Mouse (Mus musculus) myocyte (in vitro differentiated cells): Measurements from ENCODE around the gene Camta1. TPM values are rescaled to one million over a fixed set of nuclear protein-coding genes. Genes with fewer than 3 reads are reported as not detected.

ENCODE experiments used
- H3K27me3 ChIP-seq: one replicate; pipeline ENCODE4 v1.6.1; 2011; ENCODE audit not compliant: control insufficient read depth, insufficient read depth, insufficient read length
- H3K36me3 ChIP-seq: one replicate; pipeline ENCODE4 v1.6.1; 2011; ENCODE audit not compliant: control insufficient read depth, insufficient read depth
- H3K4me2 ChIP-seq: one replicate; pipeline ENCODE4 v1.6.1; 2011; ENCODE audit warnings: low read depth, control low read depth
- H3K4me3 ChIP-seq: one replicate; pipeline ENCODE4 v1.5.1; 2011; ENCODE audit warnings: mild to moderate bottlenecking, control low read depth, moderate library complexity
- H3K79me2 ChIP-seq: one replicate; pipeline ENCODE4 v1.6.1; 2011; ENCODE audit not compliant: control insufficient read depth, insufficient read depth
- H3ac ChIP-seq: one replicate; pipeline ENCODE4 v1.6.1; 2011; ENCODE audit not compliant: control insufficient read depth, insufficient read length
- CEBPB ChIP-seq: IDR thresholded peaks from 2 replicates; pipeline ENCODE4 v1.6.1; 2011; ENCODE audit warnings: mild to moderate bottlenecking, moderate library complexity; ENCODE audit not compliant: poor library complexity, insufficient read depth, severe bottlenecking
- E2F4 ChIP-seq: IDR thresholded peaks from one replicate; pipeline ENCODE4 v1.6.1; 2011; ENCODE audit warnings: mild to moderate bottlenecking, control low read depth, moderate library complexity; ENCODE audit not compliant: insufficient read depth
- MAX ChIP-seq: IDR thresholded peaks from one replicate; pipeline ENCODE4 v1.6.1; 2011; ENCODE audit warnings: low read depth, mild to moderate bottlenecking, control low read depth
- MYOD1 ChIP-seq, 3 experiments: IDR thresholded peaks; one replicate each; pipeline ENCODE4 v1.6.1; 2011; ENCODE audit warnings: control low read depth in 2 of 3, low read depth in 2 of 3, mild to moderate bottlenecking in 2 of 3, moderate library complexity in 1 of 3; ENCODE audit not compliant: insufficient read length in 2 of 3, control insufficient read depth in 1 of 3
- MYOG ChIP-seq, 3 experiments: IDR thresholded peaks; one replicate each; pipeline ENCODE4 v1.6.1; 2011; ENCODE audit warnings: control low read depth in 2 of 3, low read depth in 2 of 3, mild to moderate bottlenecking in 2 of 3; ENCODE audit not compliant: insufficient read length in 2 of 3, control insufficient read depth in 1 of 3, insufficient read depth in 1 of 3
- POLR2A ChIP-seq: IDR thresholded peaks from one replicate; pipeline ENCODE4 v1.6.1; 2011; ENCODE audit warnings: low read depth, mild to moderate bottlenecking, control low read depth, moderate library complexity; ENCODE audit not compliant: insufficient read length
- POLR2AphosphoS2 ChIP-seq: IDR thresholded peaks from one replicate; pipeline ENCODE4 v1.6.1; 2011; ENCODE audit warnings: low read depth, control low read depth; ENCODE audit not compliant: insufficient read length
- REST ChIP-seq: IDR thresholded peaks from one replicate; pipeline ENCODE4 v1.6.1; 2011; ENCODE audit warnings: mild to moderate bottlenecking, control low read depth, moderate library complexity; ENCODE audit not compliant: insufficient read depth, insufficient read length
- SRF ChIP-seq: IDR thresholded peaks from one replicate; pipeline ENCODE4 v1.6.1; 2011; ENCODE audit warnings: low read depth; ENCODE audit not compliant: control insufficient read depth, insufficient read length
- TCF12 ChIP-seq: IDR thresholded peaks from one replicate; pipeline ENCODE4 v1.6.1; 2011; ENCODE audit warnings: mild to moderate bottlenecking, control low read depth; ENCODE audit not compliant: poor library complexity, insufficient read depth, severe bottlenecking
- TCF3 ChIP-seq: IDR thresholded peaks from one replicate; pipeline ENCODE4 v1.6.1; 2011; ENCODE audit warnings: low read depth, control low read depth; ENCODE audit not compliant: insufficient read length
- USF1 ChIP-seq: IDR thresholded peaks from one replicate; pipeline ENCODE4 v1.6.1; 2011; ENCODE audit warnings: low read depth, mild to moderate bottlenecking, control low read depth, moderate library complexity
- polyA plus RNA-seq: library from polyadenylated mRNA; unstranded; fragments of >200 nt; fragmentation: generic; extraction: Trizol; gene quantifications from one replicate; pipeline ENCODE4 v1.2.1, GENCODE M21; 2012; ENCODE audit warnings: missing spikeins

The Camta1 gene
- polyA plus RNA-seq, 1 experiment: 40.6 TPM

DNA sequence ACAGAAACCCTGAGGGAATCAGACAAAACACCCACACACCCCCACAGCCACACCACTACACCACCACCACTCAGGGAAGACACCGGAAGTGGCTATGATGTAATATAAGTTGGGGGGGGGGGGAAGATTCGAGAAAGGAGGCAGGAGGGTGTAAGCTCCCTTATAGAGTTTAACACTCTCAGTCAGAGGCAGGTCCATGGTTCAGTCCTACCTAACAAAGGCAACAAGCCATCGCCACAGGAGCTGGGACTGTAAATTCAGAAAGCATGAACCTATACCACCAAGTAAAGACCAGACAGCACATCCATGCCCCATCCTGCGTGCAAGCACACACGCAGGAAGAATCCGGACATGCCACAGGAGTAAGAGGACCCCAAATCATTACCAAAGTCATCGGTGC lies 772.4 kb downstream of the Camta1 start, which contains the start of gene Gm13090:
Gene Gm13090 (plus strand): TSS at position 301 of the 400 bp plus-strand sequence.
- Histone ChIP-seq H3K4me3 (no peak within 1 kb of the TSS), H3K36me3 (no peaks in the 10 kb centered on the region), H3ac (no peak within 1 kb of the TSS), H3K27me3 (peaks cover 12% of the 10 kb centered on the region), H3K79me2 (no peaks in the 10 kb centered on the region), H3K4me2 (no peak within 1 kb of the TSS)
- TF ChIP-seq CEBPB: no peak

- Histone ChIP-seq H3K79me2 (no peaks in the 10 kb centered on the region), H3ac (no peak overlapping the region), H3K27me3 (peaks cover 12% of the 10 kb centered on the region), H3K4me2 (no peak overlapping the region), H3K36me3 (no peaks in the 10 kb centered on the region), H3K4me3 (no peak overlapping the region)
- TF ChIP-seq MYOD1 (IDR thresholded peaks at IDR 0.05; ENCODE audit: control insufficient read depth in 1 of 3, insufficient read length in 2 of 3, low read depth in 2 of 3) (no peak), SRF (no peak), MAX (no peak), USF1 (no peak), CEBPB (no peak), POLR2AphosphoS2 (no peak), REST (no peak), POLR2A (no peak), TCF12 (no peak), TCF3 (no peak), MYOG (IDR thresholded peaks at IDR 0.05; ENCODE audit: control insufficient read depth in 1 of 3, insufficient read depth in 1 of 3, insufficient read length in 2 of 3, low read depth in 2 of 3) (no peak), E2F4 (no peak)
These were observed 772.9 kb downstream of the Camta1 start for GRCm38 (mm10) chr4:151088819-151089218.

GRCm38 (mm10) chr4:151087358-151087757 lies 774.3 kb downstream of the Camta1 start:
- H3K36me3 ChIP-seq: no peaks in the 10 kb centered on the region
- H3K27me3 ChIP-seq: peaks cover 12% of the 10 kb centered on the region
- H3K4me2 ChIP-seq: no peak overlapping the region
- no peaks in the 10 kb centered on the region for H3K79me2 ChIP-seq
- no peak overlapping the region for H3K4me3 ChIP-seq
- no peak overlapping the region for H3ac ChIP-seq
- TF ChIP-seq MAX (no peak), TCF12 (no peak), POLR2A (no peak), CEBPB (no peak), POLR2AphosphoS2 (no peak), REST (no peak), SRF (no peak), E2F4 (no peak), TCF3 (no peak), MYOD1 (IDR thresholded peaks at IDR 0.05; ENCODE audit: control insufficient read depth in 1 of 3, insufficient read length in 2 of 3, low read depth in 2 of 3) (no peak), USF1 (no peak), MYOG (IDR thresholded peaks at IDR 0.05; ENCODE audit: control insufficient read depth in 1 of 3, insufficient read depth in 1 of 3, insufficient read length in 2 of 3, low read depth in 2 of 3) (no peak)

DNA sequence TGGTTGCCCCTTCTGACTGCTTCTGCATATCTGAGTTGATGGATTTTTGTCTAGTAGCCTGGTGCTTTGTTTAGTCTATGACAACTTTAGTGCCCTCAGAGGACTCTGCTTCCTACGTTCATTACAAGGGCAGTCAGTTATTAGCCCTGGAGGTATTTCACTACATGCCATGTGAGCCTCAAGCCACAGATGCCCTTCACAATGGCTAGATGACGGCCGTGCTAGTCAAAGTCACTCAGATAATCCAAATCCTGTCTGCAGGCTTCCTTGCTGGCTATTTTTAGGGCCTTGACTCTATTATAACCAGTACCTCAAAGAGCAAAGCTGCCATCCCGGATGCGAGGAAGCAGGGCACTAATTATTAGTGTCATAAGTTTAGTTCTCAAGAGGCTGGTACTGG lies 778.6 kb downstream of the Camta1 start:
- no peaks in the 10 kb centered on the region for H3K79me2 ChIP-seq
- H3ac ChIP-seq: no peak overlapping the region
- peaks cover 27% of the 10 kb centered on the region for H3K27me3 ChIP-seq
- no peaks in the 10 kb centered on the region for H3K36me3 ChIP-seq
- no peak overlapping the region for H3K4me2 ChIP-seq
- no peak overlapping the region for H3K4me3 ChIP-seq
- no peak for TF ChIP-seq E2F4
- TF ChIP-seq CEBPB: no peak

DNA sequence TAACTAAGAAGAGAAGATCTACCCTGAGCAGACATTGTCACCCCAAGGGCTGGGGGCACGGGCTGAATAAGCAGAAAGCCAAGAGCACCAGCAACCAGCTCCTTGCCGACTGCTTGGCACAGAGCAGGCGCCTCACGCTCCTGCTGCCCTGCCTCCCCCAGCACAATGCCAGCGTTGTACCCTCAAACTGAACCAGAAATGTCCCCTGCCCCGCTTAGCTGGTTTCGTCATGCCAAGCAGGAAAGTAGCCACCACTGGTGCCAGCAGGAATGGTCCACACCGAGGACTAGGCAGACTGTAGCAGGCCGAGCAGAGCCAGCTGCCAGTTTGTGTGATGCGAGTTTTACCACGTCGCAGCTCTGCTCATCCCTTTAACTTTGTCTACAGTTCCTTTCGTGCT lies 779.7 kb downstream of the Camta1 start:
- H3K27me3 ChIP-seq: peaks cover 36% of the 10 kb centered on the region
- H3K4me3 ChIP-seq: no peak overlapping the region
- H3K36me3 ChIP-seq: no peaks in the 10 kb centered on the region
- no peaks in the 10 kb centered on the region for H3K79me2 ChIP-seq
- H3ac ChIP-seq: no peak overlapping the region
- H3K4me2 ChIP-seq: no peak overlapping the region
- no peak for TF ChIP-seq REST
- no peak for TF ChIP-seq SRF
- no peak for TF ChIP-seq TCF3
- no peak for TF ChIP-seq TCF12
- TF ChIP-seq MYOD1 (IDR thresholded peaks at IDR 0.05; ENCODE audit: control insufficient read depth in 1 of 3, insufficient read length in 2 of 3, low read depth in 2 of 3): no peak
- TF ChIP-seq MYOG (IDR thresholded peaks at IDR 0.05; ENCODE audit: control insufficient read depth in 1 of 3, insufficient read depth in 1 of 3, insufficient read length in 2 of 3, low read depth in 2 of 3): no peak
- no peak for TF ChIP-seq MAX
- no peak for TF ChIP-seq CEBPB
- no peak for TF ChIP-seq POLR2AphosphoS2
- no peak for TF ChIP-seq E2F4
- no peak for TF ChIP-seq POLR2A
- TF ChIP-seq USF1: no peak
